Mouse (Mus musculus): ENCODE measurements around the gene Sla2. TPM values are rescaled to one million over a fixed set of nuclear protein-coding genes. Genes with fewer than 3 reads are reported as not detected.
"Not testable (repeated sequence)": the region's sequence is repeated elsewhere in the genome, so short reads cannot be mapped to it uniquely, and the experiment has no call there.

Gene Sla2
- 0.55 and 0.67 TPM in 2 replicates for polyA plus RNA-seq (2016; fragmentation: Nextera tagmentation; extraction: Ambion mirVana)

DNA sequence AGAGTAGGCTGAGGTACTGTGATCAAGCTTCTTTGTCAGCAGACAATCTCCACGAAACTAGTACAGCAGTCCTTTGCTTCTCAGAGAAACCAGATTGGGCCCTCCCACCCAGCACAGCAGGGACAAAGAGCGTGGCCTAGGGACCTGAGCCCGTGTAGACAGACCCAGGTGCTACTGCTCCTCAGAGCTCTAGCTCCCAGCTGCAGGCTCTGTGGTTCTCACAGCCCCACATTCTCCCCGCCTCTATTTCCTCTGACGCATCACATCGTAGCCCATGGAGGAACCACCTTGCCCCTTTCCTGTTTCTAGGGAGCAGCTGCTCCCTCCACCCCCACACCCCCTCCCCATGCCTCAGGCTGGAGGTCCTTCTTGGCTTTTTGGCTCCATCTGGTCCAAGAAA lies at the start of gene Sla2:
Gene Sla2, minus strand, starts transcription at position 176 of the 400 bp plus-strand sequence.
- DNase-seq (ENCODE audit: low spot score) = no peak
- no peak within 1 kb of the TSS for H3K4me3 ChIP-seq
- H3K27ac ChIP-seq (replicated peaks) = no peak within 1 kb of the TSS
- peaks cover 3% of the 10 kb centered on the region for H3K4me1 ChIP-seq
- H3K36me3 ChIP-seq = no peaks in the 10 kb centered on the region
- H3K27me3 ChIP-seq (ENCODE audit: low read depth, poor library complexity, severe bottlenecking) = no peaks in the 10 kb centered on the region
- no peaks in the 10 kb centered on the region for H3K9me3 ChIP-seq (replicated peaks)
- 73% methylated on average over 6 of the region's 6 CpGs for WGBS

- no peaks in the 10 kb centered on the region for H3K9me3 ChIP-seq (replicated peaks)
- 76% methylated on average over 6 of the region's 6 CpGs for WGBS
- peaks cover 12% of the 10 kb centered on the region for H3K36me3 ChIP-seq
- H3K27ac ChIP-seq (replicated peaks) = no peak overlapping the region
- H3K27me3 ChIP-seq (ENCODE audit: low read depth, poor library complexity, severe bottlenecking) = no peaks in the 10 kb centered on the region
- no peak overlapping the region for H3K4me3 ChIP-seq
- no peak for DNase-seq (ENCODE audit: low spot score)
- H3K4me1 ChIP-seq = no peaks in the 10 kb centered on the region
Measured at GRCm38 (mm10) chr2:156935005-156935404, 48.0 kb upstream of the Sla2 start.

DNA sequence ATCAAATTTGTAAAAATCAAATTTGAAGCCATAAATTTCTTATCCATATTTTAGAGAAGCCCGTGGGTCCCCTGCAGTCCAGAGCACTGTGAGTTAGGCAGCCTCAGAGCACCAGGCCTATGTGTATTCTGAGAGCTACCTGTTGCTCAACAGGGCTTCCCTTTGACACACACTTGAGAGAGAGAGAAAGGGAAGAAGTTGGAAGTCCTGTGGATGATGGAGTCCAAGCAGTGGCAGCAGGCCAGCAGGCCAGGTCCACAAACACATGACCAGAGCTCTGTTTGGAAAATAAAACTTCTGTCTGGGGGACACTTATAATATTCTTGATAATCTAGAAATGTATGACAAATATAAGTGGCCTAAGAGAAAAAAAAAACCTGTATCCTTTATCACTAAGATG lies 46.4 kb upstream of the Sla2 start:
- no peak overlapping the region for H3K27ac ChIP-seq (replicated peaks)
- no peaks in the 10 kb centered on the region for H3K9me3 ChIP-seq (replicated peaks)
- H3K4me1 ChIP-seq = no peaks in the 10 kb centered on the region
- WGBS = 92% methylated on average over 1 of the region's 1 CpGs
- H3K36me3 ChIP-seq = peaks cover 15% of the 10 kb centered on the region
- no peaks in the 10 kb centered on the region for H3K27me3 ChIP-seq (ENCODE audit: low read depth, poor library complexity, severe bottlenecking)
- H3K4me3 ChIP-seq = no peak overlapping the region
- DNase-seq (ENCODE audit: low spot score) = no peak

DNA sequence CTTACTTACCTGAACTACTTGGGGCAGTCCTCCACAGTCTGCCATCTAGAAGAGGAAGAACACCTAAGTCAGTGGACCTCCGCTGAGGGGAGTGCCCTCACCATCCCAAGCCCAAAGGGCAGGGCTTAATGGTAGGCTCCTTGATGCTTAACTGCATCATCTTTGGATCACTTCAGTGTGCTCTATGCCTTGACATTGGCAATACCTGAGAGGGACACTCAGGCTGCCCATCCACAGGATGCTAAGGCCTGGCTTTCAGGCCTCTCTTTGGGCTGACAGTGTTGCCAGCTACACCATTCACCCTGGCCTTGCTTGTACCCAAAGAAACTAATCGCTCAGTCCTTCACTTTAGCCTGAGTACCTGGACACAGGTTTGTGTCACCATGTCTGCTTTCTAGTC lies 44.4 kb upstream of the Sla2 start:
- no peaks in the 10 kb centered on the region for H3K9me3 ChIP-seq (replicated peaks)
- no peak for DNase-seq (ENCODE audit: low spot score)
- no peaks in the 10 kb centered on the region for H3K27me3 ChIP-seq (ENCODE audit: low read depth, poor library complexity, severe bottlenecking)
- no peak overlapping the region for H3K4me3 ChIP-seq
- H3K4me1 ChIP-seq = no peaks in the 10 kb centered on the region
- peaks cover 13% of the 10 kb centered on the region; the same call in 1 of the 2 replicates for H3K36me3 ChIP-seq
- H3K27ac ChIP-seq (replicated peaks) = no peak overlapping the region
- WGBS = 95% methylated on average over 2 of the region's 2 CpGs

GRCm38 (mm10) chr2:156930549-156930948 lies 43.6 kb upstream of the Sla2 start:
- Histone ChIP-seq H3K27me3 (ENCODE audit: low read depth, poor library complexity, severe bottlenecking) (no peaks in the 10 kb centered on the region), H3K4me3 (no peak overlapping the region)
- 92% methylated on average over 6 of the region's 6 CpGs for WGBS

GRCm38 (mm10) chr2:156929519-156930120 lies 42.6 kb upstream of the Sla2 start:
- Histone ChIP-seq H3K4me1 (no peaks in the 10 kb centered on the region), H3K4me3 (no peak overlapping the region), H3K36me3 (peaks cover 14% of the 10 kb centered on the region; the same call in 1 of the 2 replicates), H3K27ac (replicated peaks) (no peak overlapping the region), H3K27me3 (ENCODE audit: low read depth, poor library complexity, severe bottlenecking) (no peaks in the 10 kb centered on the region), H3K9me3 (replicated peaks) (no peaks in the 10 kb centered on the region)
- no peak for DNase-seq (ENCODE audit: low spot score)
- 65% methylated on average over 11 of the region's 11 CpGs for WGBS

More at GRCm38 (mm10) chr2:156930549-156930948, 43.6 kb upstream of the Sla2 start:
- Histone ChIP-seq H3K27ac (replicated peaks) (no peak overlapping the region), H3K4me1 (no peaks in the 10 kb centered on the region), H3K9me3 (replicated peaks) (no peaks in the 10 kb centered on the region), H3K36me3 (peaks cover 14% of the 10 kb centered on the region; the same call in 1 of the 2 replicates)
- no peak for DNase-seq (ENCODE audit: low spot score)

DNA sequence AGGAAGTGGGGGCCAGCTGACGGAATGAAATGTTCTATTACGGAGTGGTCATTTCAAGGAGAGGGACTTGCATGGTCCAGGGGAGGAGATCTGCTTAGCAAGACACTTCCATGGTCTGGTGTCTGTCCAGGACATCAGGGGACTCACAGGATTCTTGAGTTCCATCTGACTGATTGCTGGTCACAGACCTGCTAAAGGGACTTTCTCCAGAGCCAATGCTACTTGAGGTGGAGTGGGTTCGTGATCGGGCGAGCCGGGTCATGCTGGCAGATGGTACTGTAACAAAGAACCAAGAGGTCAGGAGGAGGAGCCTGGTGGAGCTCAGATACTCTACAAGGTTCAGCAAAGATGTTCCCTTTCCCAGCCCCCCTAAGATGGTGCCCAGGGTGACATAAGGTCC lies 41.6 kb upstream of the Sla2 start:
- Histone ChIP-seq H3K36me3 (peaks cover 14% of the 10 kb centered on the region; the same call in 1 of the 2 replicates), H3K9me3 (replicated peaks) (no peaks in the 10 kb centered on the region), H3K4me1 (no peaks in the 10 kb centered on the region), H3K27ac (replicated peaks) (no peak overlapping the region), H3K4me3 (no peak overlapping the region), H3K27me3 (ENCODE audit: low read depth, poor library complexity, severe bottlenecking) (no peaks in the 10 kb centered on the region)
- DNase-seq (ENCODE audit: low spot score) = no peak
- WGBS = 97% methylated on average over 6 of the region's 6 CpGs

GRCm38 (mm10) chr2:156927663-156928062 lies 40.7 kb upstream of the Sla2 start:
- Histone ChIP-seq H3K27me3 (ENCODE audit: low read depth, poor library complexity, severe bottlenecking) (no peaks in the 10 kb centered on the region), H3K4me1 (no peaks in the 10 kb centered on the region), H3K36me3 (peaks cover 14% of the 10 kb centered on the region; the same call in 1 of the 2 replicates), H3K27ac (replicated peaks) (no peak overlapping the region), H3K9me3 (replicated peaks) (no peaks in the 10 kb centered on the region), H3K4me3 (no peak overlapping the region)
- WGBS = 90% methylated on average over 6 of the region's 6 CpGs
- DNase-seq (ENCODE audit: low spot score) = no peak

DNA sequence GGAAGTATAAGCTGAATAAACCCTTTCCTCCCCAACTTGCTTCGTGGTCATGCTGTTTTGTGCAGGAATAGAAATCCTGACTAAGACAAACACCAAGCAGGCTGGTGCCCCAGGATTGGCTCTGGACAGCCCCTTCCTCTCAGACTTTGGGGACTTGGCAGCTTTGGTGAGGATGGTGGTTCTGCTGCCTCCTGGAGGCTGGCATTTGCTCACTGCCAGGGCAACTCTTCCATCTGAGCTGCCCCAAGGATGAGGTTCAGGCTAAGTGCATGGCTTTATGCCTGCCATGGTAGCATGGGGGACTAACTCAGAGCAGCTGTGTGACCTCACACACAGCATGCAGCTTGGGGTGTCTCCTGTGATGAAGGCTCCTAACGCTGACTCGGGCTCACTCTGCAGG lies 38.6 kb upstream of the Sla2 start:
- peaks cover 13% of the 10 kb centered on the region; the same call in 1 of the 2 replicates for H3K36me3 ChIP-seq
- H3K4me3 ChIP-seq; DNase-seq (ENCODE audit: low spot score); H3K9me3 ChIP-seq (replicated peaks); H3K27ac ChIP-seq (replicated peaks); H3K4me1 ChIP-seq; H3K27me3 ChIP-seq (ENCODE audit: low read depth, poor library complexity, severe bottlenecking): not testable (repeated sequence)
- WGBS = 76% methylated on average over 3 of the region's 3 CpGs

DNA sequence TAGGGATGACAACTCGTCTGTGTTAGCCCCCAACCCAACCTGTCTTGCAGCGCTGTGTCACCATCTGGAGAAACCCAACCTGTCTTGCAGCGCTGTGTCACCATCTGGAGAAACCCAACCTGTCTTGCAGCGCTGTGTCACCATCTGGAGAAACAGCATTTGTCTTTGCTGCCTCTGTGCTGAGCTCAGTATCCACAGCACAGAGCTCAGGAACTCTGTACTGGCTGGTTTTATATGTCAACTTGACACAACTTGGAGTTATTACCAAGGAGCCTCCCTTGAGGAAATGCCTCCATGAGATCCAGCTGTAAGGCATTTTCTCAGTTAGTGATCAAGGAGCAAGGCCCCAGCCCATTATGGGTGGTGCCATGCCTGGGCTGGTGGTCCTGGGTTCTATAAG lies 38.1 kb upstream of the Sla2 start:
- WGBS = 89% methylated on average over 4 of the region's 4 CpGs
- peaks cover 12% of the 10 kb centered on the region; the same call in 1 of the 2 replicates for H3K36me3 ChIP-seq
- not testable (repeated sequence) for H3K27me3 ChIP-seq (ENCODE audit: low read depth, poor library complexity, severe bottlenecking)

GRCm38 (mm10) chr2:156924210-156924898 lies 37.4 kb upstream of the Sla2 start:
- Histone ChIP-seq H3K27me3 (ENCODE audit: low read depth, poor library complexity, severe bottlenecking) (no peaks in the 10 kb centered on the region), H3K4me1 (no peaks in the 10 kb centered on the region), H3K9me3 (replicated peaks) (no peaks in the 10 kb centered on the region), H3K27ac (replicated peaks) (no peak overlapping the region), H3K36me3 (peaks cover 12% of the 10 kb centered on the region; the same call in 1 of the 2 replicates), H3K4me3 (no peak overlapping the region)
- WGBS = 73% methylated on average over 3 of the region's 3 CpGs
- DNase-seq (ENCODE audit: low spot score) = no peak

More for the DNA sequence above, 38.1 kb upstream of the Sla2 start:
- not testable (repeated sequence) for H3K9me3 ChIP-seq (replicated peaks); DNase-seq (ENCODE audit: low spot score); H3K27ac ChIP-seq (replicated peaks); H3K4me3 ChIP-seq; H3K4me1 ChIP-seq

DNA sequence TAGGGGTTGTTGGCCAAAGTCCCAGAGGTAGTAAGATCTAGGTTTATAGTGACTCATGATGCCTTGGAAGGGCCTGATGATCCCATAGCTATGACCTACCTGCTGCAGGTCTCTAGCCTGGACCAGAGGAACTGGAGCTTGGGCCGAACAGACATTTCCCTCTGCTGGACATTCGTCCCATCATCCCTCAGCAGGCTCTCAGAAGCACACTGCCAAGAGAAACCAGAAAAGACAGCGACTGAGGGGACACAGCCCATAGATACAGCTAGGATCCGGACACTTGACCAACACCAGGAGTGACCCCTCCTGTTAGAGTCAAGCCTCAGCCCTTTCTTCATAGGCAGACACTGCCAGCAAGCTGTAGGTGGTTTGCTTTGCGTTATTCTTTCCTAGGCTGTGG lies 36.1 kb upstream of the Sla2 start:
- no peak for DNase-seq (ENCODE audit: low spot score)

DNA sequence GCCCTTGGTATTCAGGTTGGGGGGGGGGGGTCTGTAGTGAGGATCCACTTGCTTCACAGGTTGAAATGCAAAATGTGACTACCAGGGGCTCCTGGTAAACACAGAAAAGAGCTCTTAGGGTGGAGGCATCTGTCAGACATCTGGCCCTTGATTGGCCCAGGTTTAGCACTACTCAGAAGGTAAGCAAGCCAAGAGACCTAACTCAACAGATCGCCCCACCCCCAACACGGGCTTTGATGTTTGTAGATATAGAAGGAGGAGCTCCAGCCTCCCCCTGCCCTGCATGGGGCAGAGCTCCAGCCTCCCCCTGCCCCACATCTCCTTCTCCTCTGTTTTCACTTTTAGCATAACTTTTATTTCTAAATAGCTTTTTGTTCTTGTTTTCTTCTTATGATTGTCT lies 32.8 kb upstream of the Sla2 start:
- 85% methylated on average over 2 of the region's 2 CpGs for WGBS
- Histone ChIP-seq H3K4me1 (no peaks in the 10 kb centered on the region), H3K27ac (replicated peaks) (no peak overlapping the region), H3K27me3 (ENCODE audit: low read depth, poor library complexity, severe bottlenecking) (no peaks in the 10 kb centered on the region), H3K36me3 (no peaks in the 10 kb centered on the region), H3K9me3 (replicated peaks) (no peaks in the 10 kb centered on the region), H3K4me3 (no peak overlapping the region)
- DNase-seq (ENCODE audit: low spot score) = no peak

More for the DNA sequence above, 36.1 kb upstream of the Sla2 start:
- Histone ChIP-seq H3K9me3 (replicated peaks) (no peaks in the 10 kb centered on the region), H3K36me3 (peaks cover 6% of the 10 kb centered on the region; the same call in 1 of the 2 replicates), H3K4me3 (no peak overlapping the region), H3K4me1 (no peaks in the 10 kb centered on the region), H3K27ac (replicated peaks) (no peak overlapping the region), H3K27me3 (ENCODE audit: low read depth, poor library complexity, severe bottlenecking) (no peaks in the 10 kb centered on the region)
- WGBS = 79% methylated on average over 5 of the region's 5 CpGs
